Mouse (Mus musculus) urinary bladder, adult 18-20 months (tissue): ENCODE measurements around the gene Gm4450.
A peak's percentile ranks its signal among the peaks of the same experiment; 100 is the strongest.
"Not testable (repeated sequence)": the region's sequence is repeated elsewhere in the genome, so short reads cannot be mapped to it uniquely, and the experiment has no call there.

Source experiments
- DNase-seq, 2 experiments: peaks; one replicate each; pipeline ENCODE4 v3.0.0; 2022; ENCODE audit warnings: low spot score in 2 of 2, mixed read lengths in 2 of 2

The Gm4450 gene

GRCm38 (mm10) chr3:98457026-98457425 lies at the start of gene Gm4450:
Gene Gm4450 (minus strand): TSS chr3:98457126.
- DNase-seq, result not testable (repeated sequence)

GRCm38 (mm10) chr3:98497401-98497800 lies 40.5 kb upstream of the Gm4450 start:
- DNase-seq, result not testable (repeated sequence)

GRCm38 (mm10) chr3:98496762-98497161 lies 39.8 kb upstream of the Gm4450 start:
- not testable (repeated sequence) for DNase-seq

- not testable (repeated sequence) for DNase-seq
Observed at GRCm38 (mm10) chr3:98495055-98495454, 38.1 kb upstream of the Gm4450 start.

- not testable (repeated sequence) for DNase-seq
Observed at GRCm38 (mm10) chr3:98494184-98494583, 37.3 kb upstream of the Gm4450 start.

GRCm38 (mm10) chr3:98471499-98471898 lies 14.6 kb upstream of the Gm4450 start:
- not testable (repeated sequence) for DNase-seq

GRCm38 (mm10) chr3:98471057-98471456 lies 14.1 kb upstream of the Gm4450 start:
- DNase-seq, result not testable (repeated sequence)

- DNase-seq, result not testable (repeated sequence)
Observed at GRCm38 (mm10) chr3:98469323-98469722, 12.4 kb upstream of the Gm4450 start.

- not testable (repeated sequence) for DNase-seq
Observed at GRCm38 (mm10) chr3:98453786-98454185, 3.1 kb downstream of the Gm4450 start.

- not testable (repeated sequence) for DNase-seq
Observed at GRCm38 (mm10) chr3:98443924-98444323, 13.0 kb downstream of the Gm4450 start.

- not testable (repeated sequence) for DNase-seq
Observed at GRCm38 (mm10) chr3:98443149-98443779, 13.7 kb downstream of the Gm4450 start.

- DNase-seq, result not testable (repeated sequence)
Observed at GRCm38 (mm10) chr3:98442245-98442644, 14.7 kb downstream of the Gm4450 start.

GRCm38 (mm10) chr3:98435030-98435429 lies 21.9 kb downstream of the Gm4450 start:
- DNase-seq, result no peak

GRCm38 (mm10) chr3:98434088-98434816 lies 22.7 kb downstream of the Gm4450 start:
- DNase-seq, result no peak

GRCm38 (mm10) chr3:98428928-98429525 lies 27.9 kb downstream of the Gm4450 start:
- no peak for DNase-seq

- DNase-seq, result no peak
Observed at GRCm38 (mm10) chr3:98428449-98428775, 28.5 kb downstream of the Gm4450 start.

- DNase-seq, result peak; percentile 61 to 70
Observed at GRCm38 (mm10) chr3:98427600-98428448, 29.1 kb downstream of the Gm4450 start.

- no peak for DNase-seq
Observed at GRCm38 (mm10) chr3:98427260-98427599, 29.7 kb downstream of the Gm4450 start.

- DNase-seq, result no peak
Observed at GRCm38 (mm10) chr3:98426749-98427148, 30.2 kb downstream of the Gm4450 start.

GRCm38 (mm10) chr3:98422926-98423325 lies 34.0 kb downstream of the Gm4450 start:
- no peak for DNase-seq

GRCm38 (mm10) chr3:98419786-98420070 lies 37.2 kb downstream of the Gm4450 start:
- no peak for DNase-seq
